Mouse (Mus musculus): ENCODE measurements around the gene Opalin.

The Opalin gene

DNA sequence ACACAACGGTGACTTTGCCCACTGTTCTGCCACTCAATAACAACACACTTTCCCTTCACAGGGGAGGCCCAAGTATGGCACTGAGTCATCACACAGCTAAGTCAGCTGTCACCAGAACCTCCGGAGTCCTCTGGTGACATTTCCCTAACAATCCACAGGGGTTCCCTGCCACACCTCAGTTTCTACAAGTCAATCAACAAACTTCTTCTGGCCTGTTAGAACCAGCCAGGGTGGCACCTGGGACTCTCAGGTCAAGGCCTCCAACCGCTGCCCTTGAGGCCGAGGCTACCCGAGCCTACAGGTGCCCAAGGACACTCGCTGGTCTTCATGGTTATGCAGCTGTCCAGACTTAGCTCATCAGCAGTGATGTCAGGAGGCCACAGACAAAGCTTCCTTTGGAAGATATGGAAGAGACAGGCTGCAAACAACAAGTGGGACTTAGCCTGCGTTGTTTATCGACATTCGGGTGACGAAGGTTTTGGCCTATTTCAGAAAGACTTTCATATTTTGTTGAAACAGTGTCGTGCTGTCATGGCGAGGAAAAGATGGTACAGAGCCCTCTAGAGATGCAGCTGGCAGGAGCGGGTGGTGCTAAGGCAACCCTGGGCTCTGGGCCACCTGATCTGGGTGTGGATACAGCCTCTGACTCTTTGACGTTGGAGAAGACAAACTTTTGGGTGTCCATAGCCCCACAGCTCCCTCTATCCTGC, 3.0 kb downstream of the Opalin start:
- DNase-seq (ENCODE audit: low spot score in 2 of 2) = no peak

DNA sequence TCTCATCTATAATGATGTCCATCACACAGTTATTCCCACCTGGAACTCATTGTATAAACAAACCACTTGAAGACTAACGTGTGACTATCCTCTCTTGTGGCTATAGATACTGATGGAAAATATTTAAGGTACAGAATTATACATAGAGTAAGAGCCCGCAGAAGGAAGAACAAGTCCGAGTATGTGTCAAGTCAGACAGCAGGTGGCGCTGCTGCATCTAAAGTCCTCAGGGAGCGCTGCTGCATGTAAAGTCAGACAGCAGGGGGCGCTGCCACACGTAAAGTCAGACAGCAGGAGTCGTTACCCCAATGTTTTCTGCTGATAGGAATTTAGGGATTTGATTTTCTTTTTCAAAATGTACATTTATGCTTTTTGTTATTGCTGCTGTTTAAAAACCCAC, 5.4 kb downstream of the Opalin start:
- DNase-seq (ENCODE audit: low spot score in 2 of 2) = peak; percentile 53 to 75

DNA sequence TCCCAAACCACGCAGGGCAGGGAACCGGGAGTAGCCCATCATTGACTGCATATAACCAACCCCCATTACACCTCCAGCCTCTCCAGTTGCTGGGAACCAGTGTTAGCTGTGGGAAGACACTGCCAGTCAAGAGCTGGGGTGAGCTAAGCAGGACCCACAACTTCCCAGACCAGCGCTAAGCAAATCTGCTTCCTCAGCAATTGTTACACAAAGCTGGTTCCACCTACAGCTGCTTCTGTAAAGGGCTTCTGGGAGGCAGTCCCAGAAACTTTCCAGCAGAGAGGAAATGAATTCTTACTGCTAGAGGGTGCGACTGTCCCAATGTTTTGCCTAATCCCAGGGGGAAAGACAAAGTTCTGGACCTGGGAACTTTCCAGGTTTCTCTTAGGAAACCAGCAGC, 22.2 kb downstream of the Opalin start:
- DNase-seq (ENCODE audit: low spot score in 2 of 2) = no peak

DNA sequence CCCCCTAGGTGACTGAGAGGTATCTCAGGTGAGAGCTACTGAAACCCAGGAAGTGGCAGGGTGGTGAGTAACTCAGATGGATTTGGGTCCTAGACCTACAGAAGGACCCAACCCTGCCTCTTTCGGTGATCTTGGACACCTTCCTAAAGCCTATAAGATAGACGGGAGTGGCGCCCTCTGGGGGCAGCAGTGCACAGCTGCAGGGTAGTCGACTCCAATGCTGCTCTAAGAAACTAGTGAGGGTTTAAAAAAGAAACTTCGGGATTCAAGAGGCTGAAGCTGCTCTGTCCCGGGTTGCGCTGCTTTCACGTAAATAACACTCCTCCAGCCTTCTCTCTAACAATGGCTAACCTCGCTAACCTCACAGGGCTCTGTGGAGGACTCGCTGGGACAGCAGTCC, 23.4 kb downstream of the Opalin start:
- DNase-seq (ENCODE audit: low spot score in 2 of 2) = peak in 1 of 2 experiments; percentile 19

DNA sequence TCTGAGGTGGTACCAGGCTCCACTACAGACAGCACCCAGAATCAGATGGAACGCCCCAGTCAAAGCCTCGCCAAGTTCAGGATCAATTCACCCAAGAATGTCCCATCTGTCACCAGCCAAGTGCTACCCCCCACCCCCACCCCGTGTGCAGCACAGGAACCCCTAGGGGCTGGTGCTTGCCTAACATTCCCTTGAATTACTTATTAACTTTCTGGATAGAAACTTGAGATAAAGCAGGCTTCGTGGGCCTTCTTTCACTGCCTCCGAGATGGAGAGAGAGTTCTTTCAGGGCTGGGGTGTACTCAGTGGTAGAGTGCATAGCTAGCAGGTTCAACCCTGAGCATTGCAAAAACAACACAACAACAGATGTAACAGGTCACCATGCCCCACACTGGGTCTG, 24.7 kb downstream of the Opalin start:
- DNase-seq (ENCODE audit: low spot score in 2 of 2) = no peak

DNA sequence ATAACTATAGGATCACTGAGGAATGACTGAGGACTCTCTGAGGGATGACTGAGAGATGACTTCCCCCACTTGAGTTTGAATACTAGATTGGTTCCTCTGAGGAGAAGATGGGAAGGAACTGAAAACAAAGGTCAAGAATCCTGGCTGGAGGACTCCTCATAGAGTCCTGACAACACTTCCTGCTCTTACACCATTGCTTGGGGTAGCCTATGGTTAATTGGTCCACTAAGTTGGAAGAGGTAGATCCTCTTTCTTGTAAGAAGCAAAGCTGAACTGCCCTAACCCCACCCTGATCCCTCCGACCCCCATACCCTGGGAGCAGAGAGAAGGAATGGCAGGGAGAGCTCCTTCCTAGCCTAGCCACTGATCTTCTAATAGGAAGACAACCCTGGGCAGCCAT, 25.2 kb downstream of the Opalin start:
- no peak for DNase-seq (ENCODE audit: low spot score in 2 of 2)

DNA sequence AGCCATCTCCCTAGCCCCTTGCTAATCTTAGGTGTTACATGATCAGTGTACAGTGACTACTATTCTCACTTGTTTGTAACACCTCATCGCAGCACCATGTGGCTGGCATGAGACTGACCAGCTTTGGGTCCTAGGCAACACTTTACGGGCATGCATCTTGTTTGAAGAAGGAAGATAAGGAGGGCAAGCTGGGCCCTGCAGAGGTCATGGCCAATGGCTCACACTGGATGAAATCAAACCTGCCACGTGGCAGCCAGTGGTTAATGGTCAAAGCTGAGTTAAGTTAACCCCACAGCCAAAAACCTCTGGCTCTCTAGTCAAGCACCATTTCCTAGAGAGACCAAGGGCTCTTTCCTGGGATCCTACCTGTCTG, 28.7 kb downstream of the Opalin start:
- no peak for DNase-seq (ENCODE audit: low spot score in 2 of 2)

DNA sequence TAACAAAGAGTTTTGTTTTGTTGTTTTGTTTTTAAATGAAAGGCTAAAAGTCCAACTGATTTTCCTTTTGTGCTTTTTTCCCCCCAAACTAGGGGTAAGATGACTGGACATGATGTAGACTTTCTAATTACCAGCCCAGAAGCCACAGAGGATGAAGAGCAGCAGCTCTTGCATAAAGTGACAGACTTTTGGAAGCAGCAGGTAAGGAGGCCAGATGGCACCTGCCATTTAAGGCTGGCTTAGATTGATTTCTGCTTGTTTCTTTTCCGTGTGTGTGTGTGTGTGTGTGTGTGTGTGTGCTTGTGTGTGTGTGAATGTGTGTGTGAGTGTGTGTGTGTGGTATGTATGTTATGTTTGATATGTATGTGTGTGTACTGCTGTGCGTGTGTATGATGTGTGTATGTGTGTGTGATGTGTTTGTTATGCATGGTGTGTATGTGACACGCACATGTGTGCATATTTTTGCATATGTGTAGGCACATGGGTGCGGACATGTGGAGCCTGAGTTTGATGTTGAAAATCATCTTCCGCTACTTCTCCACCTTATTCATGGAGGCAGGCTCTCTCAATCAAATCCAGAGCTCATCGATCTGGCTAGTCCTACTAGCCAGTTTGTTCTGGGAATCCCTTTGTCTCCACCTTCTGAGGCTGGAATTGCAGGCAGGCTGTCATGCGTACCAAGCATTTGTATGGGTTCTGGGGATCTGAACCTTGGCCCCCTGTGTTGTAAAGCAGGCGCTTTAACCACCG, 29.3 kb downstream of the Opalin start:
- DNase-seq (ENCODE audit: low spot score in 2 of 2) = no peak

DNA sequence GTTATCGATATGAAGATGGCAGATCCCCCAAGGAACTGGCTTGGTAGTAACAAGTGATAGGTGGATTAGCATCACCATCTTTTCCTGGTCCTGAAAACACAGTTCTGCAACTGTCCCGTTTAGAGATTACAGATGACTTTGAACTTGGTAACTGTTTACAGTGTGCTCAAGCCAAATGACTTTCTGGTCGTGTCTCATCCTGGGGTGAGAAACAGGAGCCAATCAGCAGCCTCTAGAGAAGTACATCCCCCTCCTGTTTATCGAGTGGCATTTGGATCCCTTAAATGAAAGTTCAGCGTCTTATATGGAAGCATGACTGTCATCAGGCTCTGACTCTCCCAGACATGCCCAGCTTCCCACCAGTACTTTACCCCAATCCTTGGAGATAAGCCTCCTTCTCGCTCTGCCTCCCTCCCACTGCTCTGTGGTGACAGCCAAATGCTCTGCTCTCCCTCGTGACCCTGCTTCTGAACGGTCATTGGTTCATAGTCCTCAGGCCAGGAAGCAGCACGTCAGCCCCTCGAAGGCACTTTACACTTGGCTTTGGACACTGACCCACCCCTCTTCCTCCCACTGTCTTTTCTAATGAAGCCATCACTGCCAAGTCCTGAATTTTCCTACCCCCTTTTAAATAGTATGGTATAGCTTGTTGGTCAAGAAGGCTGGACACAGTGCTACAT, 31.7 kb downstream of the Opalin start:
- DNase-seq (ENCODE audit: low spot score in 2 of 2) = no peak

DNA sequence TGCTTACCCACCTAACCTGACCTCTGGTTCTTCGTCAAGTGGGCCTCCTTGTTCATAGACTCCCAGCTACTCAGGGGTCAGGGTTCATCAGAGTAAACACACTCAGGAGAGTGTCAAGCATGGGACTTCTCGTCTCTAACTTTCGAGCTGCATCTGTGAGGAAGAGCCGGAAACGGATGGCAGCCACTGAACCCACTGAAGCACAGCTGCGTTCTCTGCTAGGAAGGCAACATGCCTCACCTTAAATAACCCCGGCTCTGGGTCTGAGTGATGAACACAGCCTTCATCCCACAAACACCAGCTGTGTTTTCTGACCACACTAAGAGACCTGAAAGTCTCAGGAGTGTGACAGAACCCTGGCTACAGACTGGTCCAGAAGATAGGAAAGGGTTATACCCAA, 37.8 kb downstream of the Opalin start:
- no peak for DNase-seq (ENCODE audit: low spot score in 2 of 2)

DNA sequence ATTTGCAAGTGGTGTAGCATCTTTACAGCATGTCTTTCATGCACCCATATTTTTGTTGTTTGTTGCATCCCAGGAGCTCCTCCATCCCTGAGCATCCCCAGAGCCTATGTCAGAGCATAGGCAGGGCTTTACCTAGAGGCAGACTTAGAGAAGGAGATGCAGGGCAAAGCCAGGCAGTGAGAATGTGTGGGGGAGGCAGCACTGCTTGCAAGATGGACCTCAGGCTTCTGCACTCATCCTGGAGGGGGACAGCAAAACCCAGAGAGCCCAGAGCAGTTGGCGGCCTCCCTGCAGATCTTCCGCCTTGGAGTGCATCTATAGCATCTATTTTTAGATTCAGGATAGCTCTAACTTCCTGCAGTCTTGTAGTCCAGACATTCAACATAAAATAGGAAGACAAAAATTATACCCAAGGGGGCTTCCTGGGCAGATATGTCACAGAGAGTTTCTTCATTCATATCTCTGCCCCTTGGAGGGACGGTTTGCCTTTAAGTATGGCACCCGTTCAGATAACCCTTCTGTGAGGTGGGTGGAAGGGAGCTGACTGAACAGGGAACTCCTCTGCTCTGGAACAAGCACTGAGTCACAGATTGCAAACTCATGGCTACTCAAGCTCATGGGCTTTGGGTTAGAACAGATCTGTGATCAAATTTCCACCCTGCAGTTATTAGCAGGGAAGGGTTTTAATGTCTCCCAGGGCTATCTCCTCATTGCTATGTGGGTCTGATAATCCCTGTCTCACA, 40.9 kb downstream of the Opalin start:
- no peak for DNase-seq (ENCODE audit: low spot score in 2 of 2)

DNA sequence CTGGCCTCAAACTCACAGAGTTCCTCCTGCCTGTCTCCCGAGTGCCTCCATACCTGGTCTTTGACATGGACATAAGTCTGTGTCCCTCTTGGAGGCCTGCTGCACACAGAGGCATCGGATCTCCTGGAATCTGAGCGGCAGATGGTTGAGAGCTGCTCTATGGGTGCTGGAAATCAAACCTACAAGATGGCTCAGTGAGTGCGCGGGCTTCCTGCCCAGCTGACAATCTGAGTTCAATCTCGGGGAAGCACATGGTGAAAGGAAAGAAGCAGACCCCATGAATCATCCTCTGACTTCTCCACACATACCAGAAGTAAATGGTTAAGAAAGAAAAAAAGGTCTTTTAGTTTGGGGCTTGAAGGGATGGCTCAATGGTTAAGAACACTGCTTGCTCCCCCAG, 45.0 kb downstream of the Opalin start:
- DNase-seq (ENCODE audit: low spot score in 2 of 2) = no peak

DNA sequence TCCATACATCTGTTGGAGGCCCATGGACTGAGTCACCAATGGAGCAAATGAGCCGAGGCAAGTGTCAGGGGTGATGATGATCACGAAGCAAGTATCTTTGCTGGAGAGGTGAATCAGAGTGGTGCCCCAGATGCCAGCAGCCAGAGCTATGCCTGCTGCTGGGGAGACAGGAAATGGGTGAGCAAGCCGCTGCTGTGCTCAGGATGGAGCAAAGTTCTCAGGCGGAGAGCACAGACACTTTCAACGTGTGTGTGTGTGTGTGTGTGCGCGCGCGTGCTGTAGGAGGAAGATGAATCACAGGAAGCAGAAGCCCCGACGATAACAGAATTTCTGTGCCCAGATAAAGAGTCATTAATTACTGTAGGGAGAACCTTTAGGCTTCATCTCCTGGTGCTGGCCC, 45.9 kb downstream of the Opalin start:
- no peak for DNase-seq (ENCODE audit: low spot score in 2 of 2)

DNA sequence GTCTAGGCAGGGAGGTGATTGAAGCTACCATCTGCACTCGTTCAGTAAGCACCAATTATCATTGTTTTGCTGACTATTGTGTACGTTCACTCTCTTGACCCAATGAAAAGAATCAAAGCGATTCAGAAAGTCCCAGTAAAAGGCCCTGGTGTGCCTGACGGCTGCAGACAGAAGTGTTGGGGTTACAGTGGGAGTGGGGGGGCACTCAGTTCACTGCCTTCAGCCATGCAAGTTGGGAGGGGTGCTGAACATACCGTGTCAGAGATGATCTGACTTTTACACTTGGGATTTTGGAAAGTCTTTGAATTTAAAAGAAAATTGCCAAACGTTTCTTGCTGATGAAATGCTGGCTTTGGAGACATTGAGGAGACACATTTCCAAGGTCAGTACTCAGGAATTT, 46.8 kb downstream of the Opalin start:
- no peak for DNase-seq (ENCODE audit: low spot score in 2 of 2)

DNA sequence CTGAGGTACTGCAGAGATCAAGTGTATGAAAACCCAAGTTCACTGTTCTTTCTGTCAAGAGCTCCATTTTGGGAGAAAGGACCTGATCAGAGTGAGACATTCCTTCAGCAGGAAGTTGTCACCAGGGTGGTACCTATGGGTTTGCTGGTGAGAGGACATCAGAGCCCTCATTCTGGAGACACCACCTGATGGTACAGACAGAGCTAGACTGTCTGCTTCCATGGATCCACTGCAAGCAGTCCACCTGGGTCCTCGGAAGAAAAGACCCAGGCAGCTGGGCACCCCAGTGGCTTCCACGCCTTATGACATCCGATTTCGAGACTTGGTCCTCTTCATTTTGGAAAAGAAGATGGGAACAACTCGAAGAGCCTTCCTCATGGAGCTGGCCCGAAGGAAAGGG, 47.7 kb downstream of the Opalin start, which contains the start of gene Dntt:
Gene Dntt (plus strand): TSS at position 57 of the 400 bp plus-strand sequence.
- no peak for DNase-seq (ENCODE audit: low spot score in 2 of 2)

DNA sequence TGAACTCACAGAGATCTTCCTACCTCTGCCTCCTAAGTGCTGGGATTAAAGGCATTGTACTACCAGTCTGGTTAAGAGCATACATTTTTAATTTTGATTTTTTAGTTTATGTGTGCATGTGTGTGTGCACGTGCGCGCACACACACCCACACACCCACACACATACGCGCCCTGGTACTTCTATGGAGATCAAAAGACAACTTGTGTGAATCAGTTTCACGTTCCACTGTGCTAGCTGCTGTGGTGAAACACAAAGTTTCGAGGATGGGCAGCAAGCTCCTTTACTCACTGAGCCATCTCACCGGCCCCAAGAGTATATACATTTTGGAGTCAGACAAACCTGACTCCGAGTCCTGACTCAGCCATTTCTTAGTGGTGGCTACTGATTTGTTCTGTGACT, 49.3 kb downstream of the Opalin start:
- no peak for DNase-seq (ENCODE audit: low spot score in 2 of 2)

DNA sequence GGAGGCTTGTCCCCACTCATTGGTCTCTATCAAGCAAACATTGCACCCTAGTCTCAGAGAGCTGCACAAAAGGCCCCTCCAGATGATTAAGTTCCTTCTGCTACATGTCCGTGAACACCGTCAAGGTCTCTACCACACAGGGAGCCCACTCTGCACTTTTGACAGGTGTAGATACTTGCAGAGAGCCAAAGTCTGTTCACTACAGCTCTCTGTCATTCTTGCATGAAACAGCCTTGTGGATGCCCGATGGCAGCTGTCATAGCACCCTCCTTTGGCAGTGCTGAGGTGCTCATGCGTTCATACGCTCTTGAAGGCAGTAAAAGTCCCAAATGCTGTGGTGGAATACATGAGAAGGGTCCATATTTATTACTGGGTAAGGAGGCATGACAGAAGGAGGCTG, 49.9 kb downstream of the Opalin start:
- no peak for DNase-seq (ENCODE audit: low spot score in 2 of 2)

DNA sequence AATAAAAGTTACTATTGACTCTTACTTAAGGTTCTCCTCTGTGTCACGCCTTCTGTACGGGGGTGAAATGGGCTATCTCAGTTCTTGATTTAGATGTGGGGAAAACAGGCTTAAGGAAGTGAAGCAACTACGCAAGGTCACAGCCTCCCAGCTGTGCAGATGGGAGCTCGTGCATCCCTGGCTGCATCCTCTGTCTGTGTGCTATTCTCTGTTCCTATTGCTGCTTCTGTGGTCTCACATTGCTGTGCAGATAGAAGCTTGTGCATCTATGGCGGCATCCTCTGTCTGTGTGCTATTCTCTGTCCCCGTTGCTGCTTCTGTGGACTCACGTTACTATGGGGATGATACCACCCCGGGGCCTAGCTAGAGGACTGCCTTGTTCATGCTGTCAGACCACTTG, 50.4 kb downstream of the Opalin start:
- no peak for DNase-seq (ENCODE audit: low spot score in 2 of 2)

DNA sequence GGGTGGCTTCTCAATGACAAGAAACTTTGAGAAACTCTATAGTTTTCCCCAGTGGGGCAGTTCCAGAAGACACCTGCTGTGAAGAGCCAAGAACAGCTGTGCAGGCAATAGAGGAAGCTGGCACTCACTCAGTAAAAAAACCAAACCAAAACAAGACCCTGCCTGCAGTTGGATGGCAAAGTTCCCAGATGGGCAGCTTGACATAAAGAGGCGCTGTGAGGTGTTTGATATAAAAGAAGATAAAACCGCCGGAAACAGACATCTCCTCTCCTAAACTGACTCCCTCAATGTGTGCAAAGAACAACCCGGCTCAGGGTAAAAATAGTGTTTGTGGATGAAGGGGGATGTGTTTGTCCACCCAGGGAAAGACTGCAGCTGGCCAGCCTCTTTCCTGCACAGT, 54.7 kb downstream of the Opalin start:
- no peak for DNase-seq (ENCODE audit: low spot score in 2 of 2)

DNA sequence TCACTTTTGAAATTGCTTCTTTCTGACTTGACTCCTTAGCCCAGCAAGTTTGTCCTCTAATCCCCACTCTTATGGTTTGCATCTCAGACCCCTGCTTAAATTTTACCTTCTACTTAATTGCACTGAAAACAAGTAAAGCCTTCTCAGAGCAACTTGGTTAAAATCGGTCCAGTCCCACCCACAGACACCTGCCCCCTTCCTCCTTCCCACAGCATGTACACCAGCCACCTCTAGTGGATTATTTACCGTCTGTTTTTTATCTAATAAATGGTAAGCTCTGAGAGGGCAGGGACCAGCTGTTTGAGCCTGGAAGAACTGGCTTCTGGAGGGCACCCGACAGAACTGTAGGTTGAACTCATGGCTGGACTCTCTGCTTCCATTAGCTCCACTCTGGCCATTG, 56.4 kb downstream of the Opalin start:
- DNase-seq (ENCODE audit: low spot score in 2 of 2) = no peak

DNA sequence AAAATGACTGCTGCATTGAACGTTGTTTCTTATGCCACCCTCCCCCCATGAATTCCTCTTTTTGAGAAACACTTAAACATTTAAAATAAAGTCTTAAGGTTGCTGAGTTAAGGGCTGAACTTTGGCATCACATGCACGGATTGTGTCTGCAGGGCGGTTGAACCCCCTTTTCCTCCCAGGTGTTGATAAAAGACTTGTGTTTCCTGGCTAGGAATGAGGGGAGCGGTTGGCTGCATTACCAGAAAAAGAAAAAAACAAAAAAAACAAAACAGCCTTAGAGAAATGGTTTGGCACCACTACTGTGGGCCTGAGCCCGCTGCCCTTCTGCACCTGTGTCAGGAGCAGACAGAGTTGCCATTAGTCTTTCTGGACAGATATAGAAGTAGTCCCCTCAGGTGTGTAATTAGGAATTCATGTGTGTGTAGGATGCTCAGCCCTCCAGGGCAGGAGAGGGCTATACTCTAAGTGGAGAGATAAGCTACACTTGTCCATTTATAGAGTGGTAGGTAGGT, 57.7 kb downstream of the Opalin start:
- DNase-seq (ENCODE audit: low spot score in 2 of 2) = no peak

Measured in urinary bladder, adult 18-20 months (tissue).